Mouse (Mus musculus) CD4-positive, CD25-positive, alpha-beta regulatory T cell, adult 4 months (primary cell): ENCODE results near the gene Ddost. TPM values are rescaled to one million over a fixed set of nuclear protein-coding genes. Genes with fewer than 3 reads are reported as not detected.

ENCODE experiments used
- ATAC-seq: one replicate; pipeline ENCODE4 v1.8.0; 2017
- polyA plus RNA-seq, 2 experiments: library from polyadenylated mRNA; unstranded; fragments of 100-300 nt; shearing (Covaris generic); gene quantifications; one replicate each; pipeline ENCODE4 v1.2.1; 2017

Gene Ddost
- polyA plus RNA-seq, 2 experiments from 2014 or later = 92.3 to 122 TPM

DNA sequence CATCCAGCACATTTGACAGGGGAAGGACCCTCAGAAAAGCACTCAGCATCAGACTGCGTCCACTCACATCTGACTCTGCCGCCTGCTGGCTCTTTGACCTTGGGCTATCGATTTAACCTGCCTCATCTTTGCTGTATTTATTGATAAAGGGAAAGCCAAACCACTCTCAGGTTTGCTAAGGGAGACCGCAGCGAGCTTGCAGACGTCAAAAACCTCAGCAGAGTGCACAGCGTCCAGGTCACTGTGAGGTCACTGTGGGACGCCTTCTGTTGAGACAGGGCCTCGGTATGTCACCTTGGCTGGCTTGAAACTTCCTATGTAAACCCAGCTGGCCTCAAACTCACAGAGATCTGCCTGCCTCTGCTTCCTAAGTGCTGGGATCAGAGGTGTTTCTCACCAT is 32.8 kb downstream of the Ddost start:
- ATAC-seq = no peak

GRCm38 (mm10) chr4:138339963-138340362 is 35.4 kb downstream of the Ddost start:
- ATAC-seq = no peak

GRCm38 (mm10) chr4:138341393-138341792 is 36.9 kb downstream of the Ddost start:
- ATAC-seq = no peak

GRCm38 (mm10) chr4:138342048-138342447 is 37.5 kb downstream of the Ddost start:
- no peak for ATAC-seq

- ATAC-seq = no peak
These were observed 38.2 kb downstream of the Ddost start for GRCm38 (mm10) chr4:138342778-138343177.

DNA sequence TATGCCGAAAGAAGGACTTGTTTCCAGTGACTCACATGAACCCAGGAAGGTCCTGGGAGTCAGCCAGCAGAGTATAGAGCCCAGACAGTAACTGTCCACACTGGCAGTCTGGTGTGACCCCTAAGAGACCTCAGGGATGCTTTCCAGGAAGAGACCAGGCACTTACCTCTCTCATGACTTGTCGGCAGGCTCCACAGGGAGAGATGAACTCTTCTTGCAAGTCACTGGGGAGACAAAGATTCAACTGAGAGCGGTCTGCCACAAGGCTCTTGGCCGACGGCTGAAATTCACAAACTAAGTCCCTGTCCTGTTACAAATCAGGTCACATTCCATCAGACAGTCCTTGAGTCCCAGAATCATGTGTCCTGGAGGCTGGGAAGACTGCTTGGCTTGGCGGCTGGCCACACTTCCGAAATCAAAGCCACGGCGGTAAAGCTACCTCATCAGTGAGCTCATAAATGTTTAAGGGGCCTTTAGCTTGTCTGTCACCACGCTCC is 38.9 kb downstream of the Ddost start:
- ATAC-seq = no peak

DNA sequence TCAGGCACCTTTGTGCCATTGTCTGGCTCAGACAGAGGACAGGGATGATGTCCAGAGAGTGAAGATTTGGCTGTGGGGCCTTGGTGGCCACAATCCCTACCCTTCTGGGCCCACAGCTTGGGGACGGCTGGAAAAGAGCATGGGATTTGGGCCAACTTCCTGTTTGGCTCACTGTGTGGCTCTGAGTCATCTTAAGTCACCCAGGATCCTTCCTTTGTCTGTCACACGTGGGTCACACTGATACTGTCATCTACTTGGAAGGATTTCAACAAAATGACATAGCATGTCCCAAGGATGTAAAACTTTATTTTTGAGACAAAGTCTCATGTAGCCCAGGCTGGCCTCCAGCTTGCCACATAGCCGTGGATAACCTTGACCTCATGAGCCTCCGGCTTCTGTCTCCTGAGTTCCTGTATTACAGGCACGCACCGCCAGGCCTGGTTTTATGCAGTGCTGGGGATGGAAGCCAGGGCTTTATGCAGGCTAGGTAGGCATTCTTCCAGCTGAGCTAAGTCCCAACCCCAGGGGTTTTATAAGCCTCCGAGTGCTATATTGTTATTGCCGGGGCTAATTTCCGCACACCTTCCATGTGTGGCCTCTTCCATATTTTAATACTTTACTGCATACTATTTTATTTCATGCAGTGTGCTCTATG is 40.5 kb downstream of the Ddost start:
- ATAC-seq = no peak

DNA sequence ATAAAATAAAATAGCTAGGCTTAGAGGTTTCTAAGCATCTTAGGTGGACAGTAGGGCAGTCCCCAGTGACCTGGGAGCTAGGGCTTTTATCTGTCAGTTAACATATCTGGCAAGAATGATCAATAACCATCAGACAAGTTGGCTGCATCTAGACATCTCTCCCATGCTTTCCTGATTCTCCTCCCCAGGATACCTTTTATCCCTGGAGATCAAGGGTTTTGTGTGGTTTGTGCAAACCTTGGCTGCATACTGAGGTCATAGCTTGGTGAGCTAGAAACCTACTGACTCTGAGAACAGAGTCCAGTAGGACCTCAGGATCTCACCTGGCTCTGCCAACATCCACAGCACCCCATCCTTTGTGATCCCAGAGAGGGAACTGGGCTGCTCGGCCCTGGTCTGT is 42.8 kb downstream of the Ddost start:
- ATAC-seq = no peak

GRCm38 (mm10) chr4:138348716-138349115 is 44.2 kb downstream of the Ddost start:
- ATAC-seq = no peak

GRCm38 (mm10) chr4:138351821-138352220 is 47.3 kb downstream of the Ddost start:
- no peak for ATAC-seq

GRCm38 (mm10) chr4:138352692-138353091 is 48.2 kb downstream of the Ddost start:
- no peak for ATAC-seq

DNA sequence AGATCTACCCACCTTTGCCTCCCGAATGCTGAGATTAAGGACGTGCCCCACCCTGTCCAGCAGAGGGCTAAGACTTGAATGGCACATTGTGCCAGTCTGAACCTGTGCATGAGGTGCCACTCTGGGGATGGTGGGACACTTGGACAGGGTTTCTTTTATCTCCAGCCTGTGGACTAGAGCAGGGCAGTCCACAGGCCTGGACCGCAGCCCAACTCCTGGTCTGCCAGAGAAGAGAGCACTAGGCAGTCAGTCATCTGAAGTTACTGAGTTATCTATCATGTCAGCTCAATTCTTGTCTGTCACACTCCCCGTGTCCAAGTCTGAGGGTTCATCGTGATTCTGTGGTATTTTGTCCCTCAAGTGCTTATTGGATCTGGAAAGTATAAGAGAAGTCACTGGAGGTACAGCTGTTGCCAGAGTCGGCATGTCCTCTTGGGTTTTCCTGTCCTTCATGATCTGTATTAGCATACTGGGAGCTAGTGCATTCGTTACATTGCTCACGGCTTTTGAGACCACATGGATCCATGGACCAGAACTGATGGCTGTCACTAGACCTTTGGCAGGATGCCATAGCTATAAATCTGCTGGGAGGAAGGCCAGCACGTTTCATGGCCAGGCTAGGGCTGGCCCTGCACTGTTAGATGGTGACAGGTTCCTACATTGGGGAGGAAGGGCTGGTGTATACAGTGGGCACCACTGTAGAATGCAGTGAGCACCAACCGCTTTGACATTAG is 49.1 kb downstream of the Ddost start:
- no peak for ATAC-seq

GRCm38 (mm10) chr4:138355496-138355895 is 51.0 kb downstream of the Ddost start:
- ATAC-seq = no peak

DNA sequence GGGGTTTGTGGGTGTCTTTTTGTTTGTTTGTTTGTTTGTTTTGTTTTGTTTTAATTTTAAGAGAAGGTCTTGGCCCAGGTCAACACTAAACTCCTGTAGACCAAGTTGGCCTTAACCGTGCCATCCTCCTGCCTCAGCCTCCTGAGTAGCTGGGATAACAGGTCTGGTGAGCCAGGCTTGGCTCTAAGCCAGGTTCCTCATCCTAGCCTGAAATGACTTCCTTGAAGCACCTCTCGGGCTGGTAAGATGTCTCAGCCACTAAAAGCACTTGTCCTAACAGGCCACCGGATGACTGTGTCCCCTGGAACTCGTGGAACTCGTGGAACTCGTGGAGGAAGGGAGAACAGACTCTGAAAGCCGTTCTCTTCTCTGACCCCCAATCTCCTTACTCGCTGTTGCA is 51.6 kb downstream of the Ddost start:
- ATAC-seq = no peak

GRCm38 (mm10) chr4:138356551-138356950 is 52.0 kb downstream of the Ddost start:
- ATAC-seq = no peak

GRCm38 (mm10) chr4:138358176-138358575 is 53.6 kb downstream of the Ddost start:
- ATAC-seq = no peak

GRCm38 (mm10) chr4:138361370-138361821 is 56.9 kb downstream of the Ddost start:
- ATAC-seq = no peak

Other genes with a start within 250 kb of the Ddost start
- gene Hp1bp3, start 88.4 kb upstream of the Ddost start, polyA plus RNA-seq = 100 to 1,000 TPM; 164 to 189 TPM
- gene Sh2d5, start 54.3 kb upstream of the Ddost start, polyA plus RNA-seq = under 1 TPM in 1 of 2 experiments, not detected in 1; 0.54 TPM
- gene Kif17, start 54.3 kb upstream of the Ddost start, polyA plus RNA-seq = under 1 TPM in 1 of 2 experiments, not detected in 1; 0.12 TPM
- 10 to 100 TPM; 12.9 to 22.6 TPM for gene Pink1, start 21.6 kb downstream of the Ddost start, polyA plus RNA-seq
- gene Cda, start 63.3 kb downstream of the Ddost start, polyA plus RNA-seq = not detected
- gene Fam43b, start 91.8 kb downstream of the Ddost start, polyA plus RNA-seq = not detected
- gene Mul1, start 129.9 kb downstream of the Ddost start, polyA plus RNA-seq = 10 to 100 TPM; 12.2 to 16.9 TPM
- 1 to 10 TPM in 1 of 2 experiments, under 1 TPM in 1; 0.95 to 1.2 TPM for gene Camk2n1, start 149.6 kb downstream of the Ddost start, polyA plus RNA-seq